Mouse (Mus musculus) heart, embryonic 11.5 days (tissue): ENCODE measurements around the gene Itgal. TPM values are rescaled to one million over a fixed set of nuclear protein-coding genes. Genes with fewer than 3 reads are reported as not detected.

Source experiments
- ATAC-seq: fragments of 200-750 bp; cut with Nextera tagmentation; replicated peaks from 2 replicates; pipeline ENCODE4 v1.8.0; 2017; ENCODE audit warnings: moderate library complexity; ENCODE audit not compliant: insufficient number of reproducible peaks, low FRiP score, low TSS enrichment
- H3K27ac ChIP-seq: fragments of 300-500 bp; sonication (generic); 2 replicates; pipeline ENCODE4 v1.5.1; 2014; ENCODE audit warnings: mild to moderate bottlenecking, low read depth, low read length
- H3K27me3 ChIP-seq: fragments of 300-500 bp; sonication (generic); 2 replicates; pipeline ENCODE4 v1.6.1; 2014; ENCODE audit warnings: mild to moderate bottlenecking, low read length, mixed read lengths; ENCODE audit not compliant: control insufficient read depth, insufficient read depth
- H3K36me3 ChIP-seq: fragments of 300-500 bp; sonication (generic); 2 replicates; pipeline ENCODE4 v1.6.1; 2014; ENCODE audit warnings: mild to moderate bottlenecking, low read length, moderate library complexity, mixed read lengths; ENCODE audit not compliant: control insufficient read depth, insufficient read depth
- H3K4me1 ChIP-seq: fragments of 300-500 bp; sonication (generic); 2 replicates; pipeline ENCODE4 v1.6.1; 2014; ENCODE audit warnings: low read length; ENCODE audit not compliant: control insufficient read depth, insufficient read depth
- H3K4me2 ChIP-seq: fragments of 300-500 bp; sonication (generic); 2 replicates; pipeline ENCODE4 v1.6.1; 2014; ENCODE audit warnings: mild to moderate bottlenecking, moderate library complexity
- H3K4me3 ChIP-seq: fragments of 300-500 bp; sonication (generic); 2 replicates; pipeline ENCODE4 v1.5.1; 2014; ENCODE audit warnings: low read depth, low read length
- H3K9ac ChIP-seq: fragments of 300-500 bp; sonication (generic); 2 replicates; pipeline ENCODE4 v1.6.1; 2014; ENCODE audit warnings: mild to moderate bottlenecking, low read depth, low read length, moderate library complexity
- H3K9me3 ChIP-seq: fragments of 300-500 bp; sonication (generic); replicated peaks from 2 replicates; pipeline ENCODE4 v1.6.1; 2016; ENCODE audit warnings: low read length; ENCODE audit not compliant: control insufficient read depth
- WGBS: fragments of 180-500 bp; shearing (Covaris S2); extraction: QIAGEN DNeasy Blood & Tissue Kit; methylation state at CpG from one replicate; pipeline ENCODE4 v1.1.7; 2014; ENCODE audit not compliant: insufficient replicate concordance; 5-methylcytosine and 5-hydroxymethylcytosine counted together
- polyA plus RNA-seq: library from polyadenylated mRNA; unstranded; fragments of >200 nt; fragmentation: Nextera tagmentation; extraction: Ambion mirVana; gene quantifications from 2 replicates; pipeline ENCODE4 v1.2.1, GENCODE M21; 2014

Itgal gene
- polyA plus RNA-seq, 1 experiment from 2014 or later = 0.46 TPM

DNA sequence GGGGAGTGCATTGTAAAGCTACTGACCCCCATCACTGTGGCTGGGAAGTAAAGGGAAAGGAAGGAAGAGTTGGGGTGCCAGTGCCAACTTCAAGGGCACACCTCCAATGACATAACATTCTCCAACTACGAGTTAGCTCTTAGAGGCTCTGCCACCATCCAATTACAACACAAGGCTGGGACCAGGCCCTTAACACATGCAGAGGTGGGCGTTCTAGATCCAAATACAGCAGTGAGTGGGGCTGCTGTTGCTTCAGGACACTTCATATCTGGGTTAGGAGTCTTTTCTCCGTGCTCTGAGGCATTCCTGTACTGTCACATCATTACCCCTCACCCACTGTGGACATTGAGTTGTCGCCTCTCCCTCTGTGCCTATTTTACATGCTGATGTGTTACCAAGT is 25.0 kb downstream of the Itgal start:
- H3K27me3 ChIP-seq = no peaks in the 10 kb centered on the region; the same call in 1 of the 2 replicates
- no peak overlapping the region for H3K27ac ChIP-seq
- H3K4me3 ChIP-seq = no peak overlapping the region
- ATAC-seq = no peak
- H3K4me1 ChIP-seq = no peaks in the 10 kb centered on the region
- 59% methylated on average over 4 of the region's 4 CpGs for WGBS
- H3K4me2 ChIP-seq = no peak overlapping the region
- no peak overlapping the region for H3K9ac ChIP-seq
- H3K36me3 ChIP-seq = no peaks in the 10 kb centered on the region
- H3K9me3 ChIP-seq = no peaks in the 10 kb centered on the region

GRCm38 (mm10) chr7:127322085-127322484 is 26.0 kb downstream of the Itgal start:
- Histone ChIP-seq H3K36me3 (no peaks in the 10 kb centered on the region), H3K4me2 (no peak overlapping the region), H3K9me3 (no peaks in the 10 kb centered on the region), H3K27me3 (no peaks in the 10 kb centered on the region; the same call in 1 of the 2 replicates), H3K27ac (no peak overlapping the region), H3K9ac (no peak overlapping the region), H3K4me1 (no peaks in the 10 kb centered on the region), H3K4me3 (no peak overlapping the region)
- 48% methylated on average over 5 of the region's 5 CpGs for WGBS
- ATAC-seq = no peak

DNA sequence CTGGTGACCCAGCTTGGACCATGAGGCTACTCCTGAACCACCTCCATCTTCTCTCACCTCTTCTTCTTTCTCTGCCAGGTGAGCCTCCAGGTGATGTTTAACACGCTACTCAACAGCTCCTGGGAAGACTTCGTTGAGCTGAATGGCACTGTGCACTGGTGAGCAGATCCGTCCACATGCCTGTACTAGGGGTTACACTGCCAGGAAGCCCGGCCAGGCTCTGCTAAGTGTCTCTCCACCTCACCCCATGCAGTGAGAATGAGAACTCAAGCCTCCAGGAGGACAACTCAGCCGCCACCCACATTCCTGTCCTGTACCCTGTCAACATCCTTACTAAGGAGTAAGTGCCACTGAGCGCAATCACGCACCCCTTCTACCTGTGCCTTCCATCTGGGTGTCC is 28.9 kb downstream of the Itgal start:
- no peaks in the 10 kb centered on the region; the same call in 1 of the 2 replicates for H3K27me3 ChIP-seq
- H3K9me3 ChIP-seq = no peaks in the 10 kb centered on the region
- no peaks in the 10 kb centered on the region for H3K36me3 ChIP-seq
- H3K9ac ChIP-seq = no peak overlapping the region
- no peak overlapping the region for H3K4me3 ChIP-seq
- ATAC-seq = no peak
- H3K4me2 ChIP-seq = no peak overlapping the region
- H3K4me1 ChIP-seq = no peaks in the 10 kb centered on the region
- WGBS = 64% methylated on average over 7 of the region's 7 CpGs
- no peak overlapping the region for H3K27ac ChIP-seq

DNA sequence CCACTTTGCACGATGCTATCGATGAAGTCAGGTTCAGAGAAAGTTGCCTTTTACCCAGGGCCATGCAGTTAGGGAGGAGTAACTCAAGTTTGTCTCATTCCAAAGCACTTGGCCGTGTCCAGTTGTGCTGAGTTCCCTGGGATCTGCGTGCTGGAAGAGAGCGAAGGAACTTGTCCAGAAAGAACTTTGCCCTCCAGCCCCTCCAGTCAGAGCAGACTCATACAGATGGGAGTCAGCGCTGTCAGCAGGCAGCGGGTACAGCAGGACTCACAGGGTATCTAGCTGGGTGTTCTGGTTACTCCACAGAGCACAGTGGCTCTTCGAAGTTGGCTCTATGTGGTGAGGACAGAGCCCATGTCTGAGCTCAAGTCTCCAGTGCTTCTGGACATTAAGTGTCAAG is 29.5 kb downstream of the Itgal start:
- no peaks in the 10 kb centered on the region for H3K36me3 ChIP-seq

GRCm38 (mm10) chr7:127326685-127327084 is 30.6 kb downstream of the Itgal start:
- WGBS = 50% methylated on average over 1 of the region's 2 CpGs
- Histone ChIP-seq H3K4me3 (no peak overlapping the region), H3K9ac (no peak overlapping the region), H3K27ac (no peak overlapping the region), H3K27me3 (no peaks in the 10 kb centered on the region; the same call in 1 of the 2 replicates), H3K36me3 (no peaks in the 10 kb centered on the region), H3K4me1 (no peaks in the 10 kb centered on the region), H3K9me3 (no peaks in the 10 kb centered on the region), H3K4me2 (no peak overlapping the region)
- ATAC-seq = no peak

More for the DNA sequence above, 29.5 kb downstream of the Itgal start:
- H3K27ac ChIP-seq = no peak overlapping the region
- H3K4me3 ChIP-seq = no peak overlapping the region
- no peaks in the 10 kb centered on the region for H3K9me3 ChIP-seq
- no peak overlapping the region for H3K4me2 ChIP-seq
- no peak for ATAC-seq
- H3K9ac ChIP-seq = no peak overlapping the region
- WGBS = 79% methylated on average over 8 of the region's 8 CpGs
- no peaks in the 10 kb centered on the region for H3K4me1 ChIP-seq
- no peaks in the 10 kb centered on the region; the same call in 1 of the 2 replicates for H3K27me3 ChIP-seq

DNA sequence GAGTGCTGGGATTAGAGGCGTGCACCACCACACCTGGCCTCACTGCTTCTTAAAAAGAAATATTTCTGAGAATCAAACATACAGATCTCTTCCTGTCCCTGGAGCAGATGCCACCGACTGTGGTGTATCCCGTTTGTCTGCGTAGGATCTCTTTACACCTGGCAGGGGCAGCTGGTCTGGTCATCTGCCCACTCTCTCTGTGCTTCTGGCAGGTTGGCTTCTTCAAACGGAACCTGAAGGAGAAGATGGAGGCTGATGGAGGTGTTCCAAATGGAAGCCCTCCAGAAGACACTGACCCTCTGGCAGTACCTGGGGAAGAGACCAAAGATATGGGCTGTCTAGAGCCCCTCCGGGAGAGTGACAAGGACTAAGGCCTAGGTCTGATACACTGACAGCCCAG is 37.2 kb downstream of the Itgal start:
- Histone ChIP-seq H3K27ac (no peak overlapping the region), H3K9ac (no peak overlapping the region), H3K4me1 (no peaks in the 10 kb centered on the region), H3K4me3 (no peak overlapping the region), H3K36me3 (no peaks in the 10 kb centered on the region), H3K9me3 (no peaks in the 10 kb centered on the region), H3K27me3 (no peaks in the 10 kb centered on the region), H3K4me2 (no peak overlapping the region)
- ATAC-seq = no peak
- WGBS = 78% methylated on average over 6 of the region's 6 CpGs

DNA sequence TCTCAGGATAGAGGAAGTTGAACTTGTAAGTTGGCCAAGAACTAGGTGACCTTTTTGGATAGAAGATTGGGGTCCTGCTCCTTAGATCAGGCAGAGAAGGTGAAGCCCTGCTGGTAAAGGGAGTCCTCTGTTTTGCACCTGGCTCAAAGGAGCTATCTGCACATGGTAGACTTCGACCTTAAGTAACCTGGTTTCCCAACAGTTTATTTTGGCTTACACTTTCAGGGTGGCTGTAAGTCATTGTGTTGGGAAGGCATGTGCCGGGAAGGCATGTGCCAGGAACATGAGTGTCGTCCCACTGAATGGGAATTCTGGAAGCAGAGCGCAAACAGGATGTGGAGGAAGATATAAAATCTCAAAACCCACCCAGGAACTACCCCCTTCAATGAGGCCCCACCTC is 39.5 kb downstream of the Itgal start:
- H3K4me2 ChIP-seq = no peak overlapping the region
- no peak overlapping the region for H3K9ac ChIP-seq
- H3K4me1 ChIP-seq = no peaks in the 10 kb centered on the region
- no peaks in the 10 kb centered on the region for H3K27me3 ChIP-seq
- no peak overlapping the region for H3K27ac ChIP-seq
- WGBS = 77% methylated on average over 4 of the region's 4 CpGs
- ATAC-seq = no peak
- H3K9me3 ChIP-seq = no peaks in the 10 kb centered on the region
- no peak overlapping the region for H3K4me3 ChIP-seq
- no peaks in the 10 kb centered on the region for H3K36me3 ChIP-seq

DNA sequence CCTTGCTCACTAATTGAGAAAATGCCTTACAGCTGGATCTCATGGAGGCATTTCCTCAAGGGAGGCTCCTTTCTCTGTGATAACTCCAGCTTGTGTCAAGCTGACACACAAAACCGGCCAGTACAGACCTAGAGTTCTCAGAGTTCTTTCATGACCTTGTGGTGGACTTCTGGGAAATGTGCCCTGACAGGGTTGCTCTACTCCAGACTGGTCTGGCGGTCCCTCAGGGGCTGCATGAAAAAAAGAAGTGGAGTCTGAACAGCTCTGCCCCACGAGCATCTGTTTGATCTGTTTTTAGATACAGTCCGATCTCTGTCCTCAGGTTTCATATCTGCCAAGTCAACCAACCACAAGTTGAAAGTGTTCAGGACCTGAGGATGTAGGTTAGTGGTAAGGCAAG is 41.6 kb downstream of the Itgal start:
- H3K36me3 ChIP-seq = peaks cover 1% of the 10 kb centered on the region; the same call in 1 of the 2 replicates
- H3K4me2 ChIP-seq = no peak overlapping the region
- no peaks in the 10 kb centered on the region for H3K27me3 ChIP-seq
- H3K4me3 ChIP-seq = no peak overlapping the region
- 57% methylated on average over 4 of the region's 4 CpGs for WGBS
- H3K9ac ChIP-seq = no peak overlapping the region
- H3K9me3 ChIP-seq = no peaks in the 10 kb centered on the region
- no peak for ATAC-seq
- H3K4me1 ChIP-seq = no peaks in the 10 kb centered on the region
- H3K27ac ChIP-seq = no peak overlapping the region

- Histone ChIP-seq H3K4me1 (peaks cover 14% of the 10 kb centered on the region), H3K9ac (no peak overlapping the region), H3K4me3 (no peak overlapping the region), H3K27me3 (no peaks in the 10 kb centered on the region), H3K27ac (no peak overlapping the region), H3K36me3 (peaks cover 12% of the 10 kb centered on the region), H3K4me2 (no peak overlapping the region), H3K9me3 (no peaks in the 10 kb centered on the region)
- no peak for ATAC-seq
- WGBS = 93% methylated on average over 8 of the region's 8 CpGs
These were observed 45.3 kb downstream of the Itgal start for GRCm38 (mm10) chr7:127341356-127341755.
